Mouse (Mus musculus) G1E (cell line): ENCODE results near the gene Lsm14a. TPM values are rescaled to one million over a fixed set of nuclear protein-coding genes. Genes with fewer than 3 reads are reported as not detected.

ENCODE experiments used
- ATAC-seq: 2 replicates; pipeline ENCODE4 v1.8.0; 2016; ENCODE audit warnings: mild to moderate bottlenecking; ENCODE audit not compliant: insufficient number of reproducible peaks, poor library complexity, low FRiP score, severe bottlenecking; ENCODE audit errors: extremely low read depth
- DNase-seq: peaks from one replicate; pipeline ENCODE4 v3.0.0; 2012; ENCODE audit warnings: low spot score
- H3K27me3 ChIP-seq: 2 replicates; pipeline ENCODE4 v1.6.1; 2012; ENCODE audit warnings: mild to moderate bottlenecking, low read length, inconsistent platforms; ENCODE audit not compliant: insufficient read depth
- H3K36me3 ChIP-seq: replicated peaks from 2 replicates; pipeline ENCODE3; 2012; ENCODE audit warnings: mild to moderate bottlenecking, inconsistent platforms
- H3K4me1 ChIP-seq: 2 replicates; pipeline ENCODE4 v1.6.1; 2012; ENCODE audit warnings: low read depth, low read length, inconsistent platforms, mixed read lengths; ENCODE audit not compliant: insufficient read depth
- H3K4me3 ChIP-seq: 2 replicates; pipeline ENCODE4 v1.5.1; 2012; ENCODE audit warnings: low read depth, mild to moderate bottlenecking, inconsistent platforms, low read length, moderate library complexity, mixed read lengths
- H3K9me3 ChIP-seq: replicated peaks from 2 replicates; pipeline ENCODE4 v1.6.1; 2012; ENCODE audit warnings: inconsistent platforms
- CTCF ChIP-seq: IDR thresholded peaks from 2 replicates; pipeline ENCODE4 v1.5.1; 2012; ENCODE audit warnings: low read depth, low read length, inconsistent platforms, mixed read lengths
- GATA1 ChIP-seq: IDR thresholded peaks from 2 replicates; pipeline ENCODE4 v1.6.1; 2012; ENCODE audit warnings: borderline replicate concordance, low read length, inconsistent platforms, mixed read lengths
- GATA2 ChIP-seq: IDR thresholded peaks from 2 replicates; pipeline ENCODE4 v1.6.1; 2012; ENCODE audit warnings: low read depth, low read length, inconsistent platforms, borderline replicate concordance
- POLR2AphosphoS5 ChIP-seq: IDR thresholded peaks from 2 replicates; pipeline ENCODE4 v1.6.1; 2012; ENCODE audit warnings: low read depth, low read length, inconsistent platforms; ENCODE audit not compliant: insufficient replicate concordance
- TAL1 ChIP-seq: conservative IDR thresholded peaks from 2 replicates; pipeline ENCODE4 v1.6.1; 2012; ENCODE audit warnings: low read depth, low read length, inconsistent platforms, mixed read lengths
- polyA plus RNA-seq: library from polyadenylated mRNA; stranded (reverse); fragments of >175 nt; gene quantifications from 2 replicates; pipeline ENCODE4 v1.2.3, GENCODE M21; 2012
- total RNA-seq, 2 experiments: library from RNA; stranded (forward) in 1 of 2; stranded (reverse) in 1 of 2; fragments of 200-1000 nt in 1 of 2; fragments of >200 nt in 1 of 2; fragmentation: Nextera tagmentation in 1 of 2; gene quantifications; 2 replicates each; pipeline ENCODE4 v1.2.3; 2014 to 2017

The Lsm14a gene
- total and polyA plus RNA-seq, 3 experiments = 42.7 to 124 (median 79.5) TPM

DNA sequence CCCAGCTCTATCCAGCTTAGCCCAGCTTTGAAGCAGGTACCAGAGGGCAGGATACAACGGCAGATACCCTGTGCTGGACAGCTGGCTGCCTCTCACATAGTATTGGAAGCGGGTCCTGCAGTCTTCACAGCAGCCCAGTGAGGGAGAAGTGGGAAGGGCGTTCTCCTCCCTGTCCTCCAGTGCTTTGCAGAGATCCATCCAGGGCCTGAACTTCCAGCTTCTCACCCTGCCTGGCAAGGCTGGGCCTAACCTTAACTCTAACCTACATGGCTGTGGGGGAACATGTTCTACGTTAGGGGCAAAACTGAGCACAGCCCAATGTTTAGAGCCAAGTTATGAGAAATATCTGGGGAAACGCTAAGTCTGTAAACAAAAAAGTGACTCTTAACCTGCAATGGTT lies 72.0 kb downstream of the Lsm14a start:
- DNase-seq (no peak), ATAC-seq (no peak)
- Histone ChIP-seq H3K4me1 (no peaks in the 10 kb centered on the region), H3K36me3 (no peaks in the 10 kb centered on the region), H3K4me3 (no peak overlapping the region), H3K9me3 (peaks cover 4% of the 10 kb centered on the region), H3K27me3 (peaks cover 27% of the 10 kb centered on the region)
- no peak for TF ChIP-seq GATA1
- no peak for TF ChIP-seq TAL1
- TF ChIP-seq POLR2AphosphoS5 = no peak
- TF ChIP-seq CTCF = no peak
- no peak for TF ChIP-seq GATA2

DNA sequence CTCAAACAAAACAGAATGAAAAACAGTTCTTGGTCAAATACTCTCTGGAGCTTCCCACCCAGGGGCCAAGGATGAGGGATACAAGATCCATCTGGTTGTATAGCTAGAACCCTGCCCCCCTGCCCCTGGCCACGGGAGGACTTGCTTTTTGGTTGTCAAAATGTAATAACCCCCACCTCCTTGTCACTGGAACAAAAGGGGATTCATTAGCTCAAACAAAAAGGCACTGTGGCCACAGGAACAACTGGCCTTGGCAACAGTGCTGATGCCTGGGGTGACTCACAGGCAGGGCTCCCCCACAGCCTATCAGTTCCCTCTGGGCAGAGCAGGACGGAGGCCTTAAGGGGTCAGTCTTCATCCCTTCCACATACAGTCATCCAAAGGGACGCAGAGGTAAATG lies 73.2 kb downstream of the Lsm14a start:
- H3K27me3 ChIP-seq = peaks cover 19% of the 10 kb centered on the region
- TF ChIP-seq GATA2 (no peak), GATA1 (no peak)
- peaks cover 4% of the 10 kb centered on the region for H3K9me3 ChIP-seq
- peaks cover 3% of the 10 kb centered on the region; the same call in 1 of the 2 replicates for H3K4me1 ChIP-seq
- H3K36me3 ChIP-seq = no peaks in the 10 kb centered on the region
- H3K4me3 ChIP-seq = no peak overlapping the region
- ATAC-seq (no peak), DNase-seq (no peak)

DNA sequence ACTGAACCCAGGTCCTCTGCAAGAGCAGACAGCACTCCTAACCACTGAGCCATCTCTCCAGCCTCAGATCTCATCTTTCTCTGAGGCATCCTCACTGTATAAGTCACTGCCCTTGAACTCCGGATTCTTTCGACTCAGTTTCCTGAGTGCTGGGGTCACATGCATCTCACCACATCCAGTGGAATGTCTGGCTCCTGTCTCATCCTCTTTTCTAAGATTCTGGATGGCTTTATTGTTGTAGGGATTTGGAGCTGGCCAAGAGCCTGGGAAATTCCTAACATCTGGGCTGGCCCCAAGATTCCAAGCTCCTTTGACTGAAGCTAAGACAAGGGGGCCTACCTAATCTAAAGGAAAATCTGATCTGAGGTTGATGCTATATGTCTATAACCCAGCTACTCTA lies 74.0 kb downstream of the Lsm14a start:
- TF ChIP-seq TAL1 (no peak), GATA1 (no peak)
- ATAC-seq (no peak), DNase-seq (no peak)
- Histone ChIP-seq H3K9me3 (peaks cover 2% of the 10 kb centered on the region), H3K4me1 (peaks cover 3% of the 10 kb centered on the region; the same call in 1 of the 2 replicates), H3K4me3 (no peak overlapping the region), H3K27me3 (peaks cover 19% of the 10 kb centered on the region), H3K36me3 (no peaks in the 10 kb centered on the region)

DNA sequence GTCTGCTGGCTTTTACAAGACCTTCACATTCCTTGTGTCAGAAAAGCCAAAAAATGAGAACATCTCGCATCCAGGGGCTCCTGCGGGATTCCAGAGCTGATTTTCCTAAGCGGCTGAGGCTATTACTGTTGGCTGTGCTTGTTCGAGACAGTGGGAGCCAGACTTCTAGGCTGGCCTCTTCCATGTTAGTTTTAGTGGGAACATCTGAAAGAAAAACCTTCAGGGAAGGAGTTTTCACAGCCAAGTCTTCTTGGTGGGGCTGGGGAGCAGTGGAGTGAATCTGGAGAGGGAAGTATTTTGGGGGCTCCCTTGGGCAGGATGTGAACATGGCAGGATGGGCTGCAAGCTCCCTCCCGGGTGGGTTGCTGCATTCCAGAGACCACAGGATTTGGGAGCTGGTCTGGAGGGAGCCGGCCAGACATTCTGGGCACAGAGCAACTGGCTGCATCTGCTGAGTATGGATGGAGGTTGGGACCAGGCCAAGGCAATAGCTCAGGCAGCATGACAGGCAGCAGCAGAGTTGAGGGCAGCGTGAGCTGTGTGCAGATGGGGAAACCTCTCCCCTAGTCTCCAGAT lies 75.1 kb downstream of the Lsm14a start:
- H3K9me3 ChIP-seq = no peaks in the 10 kb centered on the region
- no peak for DNase-seq
- H3K27me3 ChIP-seq = peaks cover 19% of the 10 kb centered on the region

DNA sequence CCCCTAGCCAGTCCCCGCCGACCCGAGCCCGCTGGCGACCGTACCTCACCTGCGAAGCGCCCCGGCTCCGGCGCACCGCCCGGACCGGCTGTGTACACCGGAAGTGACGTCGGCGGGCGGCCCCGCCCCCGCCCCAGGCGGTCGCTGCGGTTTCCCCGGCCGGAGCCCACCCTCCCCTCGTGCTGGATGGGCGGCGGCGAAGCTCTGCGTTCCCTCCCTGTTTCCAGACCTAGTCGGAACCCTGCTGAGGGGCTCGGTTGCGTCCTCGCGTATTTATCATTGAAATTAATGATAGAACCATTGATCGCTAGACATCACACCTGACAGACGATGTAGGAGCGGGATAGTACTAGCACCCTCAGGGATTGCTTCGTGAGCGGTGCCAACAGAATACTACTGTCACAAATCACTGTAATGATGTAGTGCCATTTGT lies 79.7 kb downstream of the Lsm14a start, which contains the start of gene 4931406P16Rik:
Gene 4931406P16Rik (minus strand): TSS at position 109 of the 433 bp plus-strand sequence.
- H3K36me3 ChIP-seq = peaks cover 7% of the 10 kb centered on the region
- DNase-seq = peak; percentile 90
- peaks cover 11% of the 10 kb centered on the region for H3K27me3 ChIP-seq

More for the DNA sequence above, 75.1 kb downstream of the Lsm14a start:
- ATAC-seq = no peak
- no peak overlapping the region for H3K4me3 ChIP-seq
- H3K36me3 ChIP-seq = no peaks in the 10 kb centered on the region
- H3K4me1 ChIP-seq = peaks cover 10% of the 10 kb centered on the region
- TF ChIP-seq POLR2AphosphoS5 (no peak), CTCF (no peak), TAL1 (no peak), GATA2 (no peak), GATA1 (no peak)

DNA sequence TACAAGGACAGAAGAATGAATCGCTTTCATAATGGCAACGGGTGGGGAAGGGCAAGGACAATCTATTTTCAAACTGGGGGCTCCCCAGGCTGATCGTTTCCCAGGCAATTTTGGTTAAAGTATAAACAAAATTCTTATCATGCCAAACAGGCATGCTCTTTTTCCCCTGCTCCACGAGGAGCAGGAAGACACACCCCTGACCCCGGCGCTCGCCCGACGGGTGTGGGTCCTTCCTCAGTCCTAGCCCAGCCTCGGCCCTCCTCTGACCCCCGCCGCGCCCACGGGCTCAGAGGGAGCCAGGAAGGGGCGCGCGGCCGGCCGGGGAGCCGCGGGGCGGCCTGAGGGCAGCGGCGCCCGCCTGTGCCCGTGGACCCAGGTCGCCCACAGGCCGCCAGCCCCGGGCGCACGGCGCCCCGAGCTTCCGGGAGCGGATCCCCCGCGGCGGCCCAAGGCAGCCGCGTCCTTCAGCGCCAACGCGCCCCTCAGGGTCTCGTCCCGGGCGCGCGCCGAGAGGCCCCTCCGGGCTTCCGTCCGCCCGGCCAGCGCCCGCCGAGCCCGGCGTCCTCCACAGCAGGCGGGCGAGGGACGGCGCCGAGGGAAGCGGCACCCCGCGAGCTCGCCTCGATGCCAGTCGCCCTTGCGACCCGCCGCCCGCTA lies 80.2 kb downstream of the Lsm14a start:
- TF ChIP-seq TAL1 = 0 out of 2 replicates have a peak, but pooled peaks have one; percentile 18
- TF ChIP-seq GATA1 = no peak
- H3K27me3 ChIP-seq = peaks cover 6% of the 10 kb centered on the region; the same call in 1 of the 2 replicates
- H3K4me3 ChIP-seq = peak overlapping the region; percentile 94
- DNase-seq (peak; percentile 47), ATAC-seq (peak; percentile 70)
- H3K36me3 ChIP-seq = peaks cover 8% of the 10 kb centered on the region
- H3K9me3 ChIP-seq = no peaks in the 10 kb centered on the region
- peaks cover 16% of the 10 kb centered on the region for H3K4me1 ChIP-seq

More for the DNA sequence above, 79.7 kb downstream of the Lsm14a start, which contains the start of gene 4931406P16Rik:
- peaks cover 15% of the 10 kb centered on the region for H3K4me1 ChIP-seq
- TF ChIP-seq GATA2 (no peak), POLR2AphosphoS5 (no peak), CTCF (no peak), TAL1 (no peak), GATA1 (no peak)
- ATAC-seq = peak; percentile 43
- H3K9me3 ChIP-seq = no peaks in the 10 kb centered on the region
- H3K4me3 ChIP-seq = peak within 1 kb of the TSS; percentile 94
